Mouse (Mus musculus): ENCODE measurements around the gene Csf2rb. TPM values are rescaled to one million over a fixed set of nuclear protein-coding genes. Genes with fewer than 3 reads are reported as not detected.
"Not testable (repeated sequence)": the region's sequence is repeated elsewhere in the genome, so short reads cannot be mapped to it uniquely, and the experiment has no call there.

The Csf2rb gene
- polyA plus RNA-seq (2015; fragmentation: Nextera tagmentation; extraction: Ambion mirVana): 1.4 and 2.0 TPM in 2 replicates

GRCm38 (mm10) chr15:78325671-78326339, at the start of gene Csf2rb:
Gene Csf2rb (plus strand): TSS chr15:78325752.
- ATAC-seq: no peak
- H3K4me3 ChIP-seq (replicated peaks): no peak within 1 kb of the TSS
- H3K9me3 ChIP-seq: no peaks in the 10 kb centered on the region
- H3K27ac ChIP-seq: no peak within 1 kb of the TSS
- H3K27me3 ChIP-seq (replicated peaks): no peaks in the 10 kb centered on the region
- H3K9ac ChIP-seq: no peak within 1 kb of the TSS
- 0 out of 2 replicates have a peak, but pooled peaks cover 2% of the 10 kb centered on the region for H3K4me1 ChIP-seq (replicated peaks)
- no peak within 1 kb of the TSS for H3K4me2 ChIP-seq (replicated peaks)
- 71% methylated on average over 11 of the region's 11 CpGs for WGBS
- no peaks in the 10 kb centered on the region for H3K36me3 ChIP-seq

GRCm38 (mm10) chr15:78278308-78278707, 47.2 kb upstream of the Csf2rb start:
- Histone ChIP-seq H3K27ac (no peak overlapping the region), H3K9me3 (no peaks in the 10 kb centered on the region), H3K4me2 (replicated peaks) (no peak overlapping the region), H3K4me3 (replicated peaks) (no peak overlapping the region), H3K36me3 (no peaks in the 10 kb centered on the region), H3K9ac (no peak overlapping the region), H3K4me1 (replicated peaks) (no peaks in the 10 kb centered on the region), H3K27me3 (replicated peaks) (no peaks in the 10 kb centered on the region)
- 66% methylated on average over 2 of the region's 2 CpGs for WGBS
- ATAC-seq: no peak

GRCm38 (mm10) chr15:78287941-78288340, 37.6 kb upstream of the Csf2rb start:
- Histone ChIP-seq H3K4me2 (replicated peaks) (no peak overlapping the region), H3K27ac (no peak overlapping the region), H3K9me3 (no peaks in the 10 kb centered on the region), H3K36me3 (no peaks in the 10 kb centered on the region), H3K9ac (no peak overlapping the region), H3K4me1 (replicated peaks) (no peaks in the 10 kb centered on the region), H3K27me3 (replicated peaks) (no peaks in the 10 kb centered on the region), H3K4me3 (replicated peaks) (no peak overlapping the region)
- WGBS: 88% methylated on average over 5 of the region's 5 CpGs
- no peak for ATAC-seq

- not testable (repeated sequence) for ATAC-seq, H3K9me3 ChIP-seq
These were observed 35.8 kb upstream of the Csf2rb start for GRCm38 (mm10) chr15:78289775-78290174.

GRCm38 (mm10) chr15:78293228-78293627, 32.3 kb upstream of the Csf2rb start:
- not testable (repeated sequence) for H3K27me3 ChIP-seq (replicated peaks); H3K9ac ChIP-seq; H3K36me3 ChIP-seq; H3K4me1 ChIP-seq (replicated peaks); H3K27ac ChIP-seq; ATAC-seq; H3K9me3 ChIP-seq; H3K4me2 ChIP-seq (replicated peaks); H3K4me3 ChIP-seq (replicated peaks)
- 7% methylated on average over 2 of the region's 2 CpGs for WGBS

More at GRCm38 (mm10) chr15:78289775-78290174, 35.8 kb upstream of the Csf2rb start:
- not testable (repeated sequence) for H3K4me3 ChIP-seq (replicated peaks); H3K4me1 ChIP-seq (replicated peaks); H3K4me2 ChIP-seq (replicated peaks); H3K36me3 ChIP-seq; H3K9ac ChIP-seq; H3K27me3 ChIP-seq (replicated peaks); H3K27ac ChIP-seq
- WGBS: 57% methylated on average over 5 of the region's 5 CpGs

- Histone ChIP-seq H3K36me3 (no peaks in the 10 kb centered on the region), H3K4me3 (replicated peaks) (no peak overlapping the region), H3K27me3 (replicated peaks) (no peaks in the 10 kb centered on the region), H3K4me2 (replicated peaks) (no peak overlapping the region), H3K4me1 (replicated peaks) (no peaks in the 10 kb centered on the region), H3K9me3 (no peaks in the 10 kb centered on the region), H3K27ac (no peak overlapping the region), H3K9ac (no peak overlapping the region)
- WGBS: 81% methylated on average over 4 of the region's 4 CpGs
- no peak for ATAC-seq
These were observed 31.8 kb upstream of the Csf2rb start for GRCm38 (mm10) chr15:78293716-78294115.

- Histone ChIP-seq H3K27me3 (replicated peaks) (no peaks in the 10 kb centered on the region), H3K4me2 (replicated peaks) (no peak overlapping the region), H3K4me1 (replicated peaks) (no peaks in the 10 kb centered on the region), H3K9me3 (no peaks in the 10 kb centered on the region), H3K4me3 (replicated peaks) (no peak overlapping the region), H3K9ac (no peak overlapping the region), H3K36me3 (no peaks in the 10 kb centered on the region), H3K27ac (no peak overlapping the region)
- 76% methylated on average over 1 of the region's 1 CpGs for WGBS
- ATAC-seq: no peak
These were observed 27.0 kb upstream of the Csf2rb start for GRCm38 (mm10) chr15:78298558-78298957.

- H3K27me3 ChIP-seq (replicated peaks): no peaks in the 10 kb centered on the region
- H3K4me3 ChIP-seq (replicated peaks): no peak overlapping the region
- no peaks in the 10 kb centered on the region for H3K36me3 ChIP-seq
- no peak overlapping the region for H3K4me2 ChIP-seq (replicated peaks)
- H3K9ac ChIP-seq: no peak overlapping the region
- H3K9me3 ChIP-seq: no peaks in the 10 kb centered on the region
- H3K4me1 ChIP-seq (replicated peaks): no peaks in the 10 kb centered on the region
- H3K27ac ChIP-seq: no peak overlapping the region
- 77% methylated on average over 3 of the region's 3 CpGs for WGBS
- ATAC-seq: no peak
These were observed 25.9 kb upstream of the Csf2rb start for GRCm38 (mm10) chr15:78299641-78300040.

- no peak overlapping the region for H3K4me2 ChIP-seq (replicated peaks)
- no peaks in the 10 kb centered on the region for H3K4me1 ChIP-seq (replicated peaks)
- ATAC-seq: no peak
- no peaks in the 10 kb centered on the region for H3K9me3 ChIP-seq
- no peaks in the 10 kb centered on the region for H3K36me3 ChIP-seq
- no peak overlapping the region for H3K9ac ChIP-seq
- H3K27me3 ChIP-seq (replicated peaks): no peaks in the 10 kb centered on the region
- H3K27ac ChIP-seq: no peak overlapping the region
- no peak overlapping the region for H3K4me3 ChIP-seq (replicated peaks)
These were observed 24.8 kb upstream of the Csf2rb start for GRCm38 (mm10) chr15:78300773-78301172.

GRCm38 (mm10) chr15:78302718-78303117, 22.8 kb upstream of the Csf2rb start:
- no peak for ATAC-seq
- Histone ChIP-seq H3K4me2 (replicated peaks) (no peak overlapping the region), H3K36me3 (no peaks in the 10 kb centered on the region), H3K4me3 (replicated peaks) (no peak overlapping the region), H3K9ac (no peak overlapping the region), H3K9me3 (no peaks in the 10 kb centered on the region), H3K27me3 (replicated peaks) (no peaks in the 10 kb centered on the region), H3K4me1 (replicated peaks) (no peaks in the 10 kb centered on the region), H3K27ac (no peak overlapping the region)
- 89% methylated on average over 4 of the region's 4 CpGs for WGBS

GRCm38 (mm10) chr15:78303665-78304233, 21.8 kb upstream of the Csf2rb start:
- no peaks in the 10 kb centered on the region for H3K4me1 ChIP-seq (replicated peaks)
- H3K27ac ChIP-seq: no peak overlapping the region
- H3K9ac ChIP-seq: no peak overlapping the region
- 81% methylated on average over 6 of the region's 6 CpGs for WGBS
- H3K36me3 ChIP-seq: no peaks in the 10 kb centered on the region
- H3K4me3 ChIP-seq (replicated peaks): no peak overlapping the region
- ATAC-seq: no peak
- no peaks in the 10 kb centered on the region for H3K27me3 ChIP-seq (replicated peaks)
- no peaks in the 10 kb centered on the region for H3K9me3 ChIP-seq
- no peak overlapping the region for H3K4me2 ChIP-seq (replicated peaks)

GRCm38 (mm10) chr15:78305341-78305933, 20.1 kb upstream of the Csf2rb start, which contains the start of gene Csf2rb2:
Gene Csf2rb2 (minus strand): TSS chr15:78305721.
- H3K9ac ChIP-seq: no peak within 1 kb of the TSS
- no peak within 1 kb of the TSS for H3K4me2 ChIP-seq (replicated peaks)
- WGBS: 71% methylated on average over 10 of the region's 10 CpGs
- H3K27me3 ChIP-seq (replicated peaks): no peaks in the 10 kb centered on the region
- H3K27ac ChIP-seq: no peak within 1 kb of the TSS
- H3K4me3 ChIP-seq (replicated peaks): no peak within 1 kb of the TSS
- no peaks in the 10 kb centered on the region for H3K36me3 ChIP-seq
- no peaks in the 10 kb centered on the region for H3K9me3 ChIP-seq
- no peak for ATAC-seq
- no peaks in the 10 kb centered on the region for H3K4me1 ChIP-seq (replicated peaks)

- no peak overlapping the region for H3K27ac ChIP-seq
- WGBS: 27% methylated on average over 5 of the region's 5 CpGs
- ATAC-seq: no peak
These were observed 15.7 kb upstream of the Csf2rb start for GRCm38 (mm10) chr15:78309865-78310264.

More at GRCm38 (mm10) chr15:78309865-78310264, 15.7 kb upstream of the Csf2rb start:
- no peaks in the 10 kb centered on the region for H3K9me3 ChIP-seq
- no peaks in the 10 kb centered on the region for H3K4me1 ChIP-seq (replicated peaks)
- no peak overlapping the region for H3K4me3 ChIP-seq (replicated peaks)
- no peak overlapping the region for H3K4me2 ChIP-seq (replicated peaks)
- H3K9ac ChIP-seq: no peak overlapping the region
- H3K36me3 ChIP-seq: no peaks in the 10 kb centered on the region
- no peaks in the 10 kb centered on the region for H3K27me3 ChIP-seq (replicated peaks)

Measured in intestine, embryonic 15.5 days (tissue).